Mouse (Mus musculus) olfactory bulb, adult 2 months (tissue): ENCODE measurements around the gene Epn2. TPM values are rescaled to one million over a fixed set of nuclear protein-coding genes. Genes with fewer than 3 reads are reported as not detected.

Source experiments
- H3K27ac ChIP-seq: fragments of 200-500 bp; 2 replicates; pipeline ENCODE4 v1.5.1; 2012; ENCODE audit warnings: low read depth, low read length; ENCODE audit not compliant: insufficient read depth
- H3K4me1 ChIP-seq: fragments of 200-500 bp; 2 replicates; pipeline ENCODE4 v1.6.1; 2012; ENCODE audit warnings: low read length; ENCODE audit not compliant: control insufficient read depth, insufficient read depth
- H3K4me3 ChIP-seq: fragments of 200-500 bp; 2 replicates; pipeline ENCODE4 v1.5.1; 2012; ENCODE audit warnings: mild to moderate bottlenecking, low read depth, low read length, moderate library complexity; ENCODE audit not compliant: insufficient read depth
- CTCF ChIP-seq: fragments of 200-500 bp; IDR thresholded peaks from 2 replicates; pipeline ENCODE4 v1.5.1; 2012; ENCODE audit warnings: low read depth, mild to moderate bottlenecking, low read length, moderate library complexity; ENCODE audit not compliant: insufficient read depth
- POLR2A ChIP-seq: fragments of 200-500 bp; IDR thresholded peaks from 2 replicates; pipeline ENCODE4 v1.6.1; 2012; ENCODE audit warnings: mild to moderate bottlenecking, low read depth, low read length, moderate library complexity; ENCODE audit not compliant: insufficient read depth
- WGBS: fragments of 180-500 bp; shearing (Covaris S2); methylation state at CpG from one replicate; pipeline ENCODE4 v1.1.7; 2018; 5-methylcytosine and 5-hydroxymethylcytosine counted together
- polyA plus RNA-seq: library from polyadenylated mRNA; stranded (reverse); fragments of >200 nt; gene quantifications from 2 replicates; pipeline ENCODE4 v1.2.4, GENCODE M21; 2012; ENCODE audit warnings: low replicate concordance; ENCODE audit not compliant: missing spikeins, insufficient read depth, insufficient read length

Epn2 gene
- polyA plus RNA-seq, 1 experiment: not detected

DNA sequence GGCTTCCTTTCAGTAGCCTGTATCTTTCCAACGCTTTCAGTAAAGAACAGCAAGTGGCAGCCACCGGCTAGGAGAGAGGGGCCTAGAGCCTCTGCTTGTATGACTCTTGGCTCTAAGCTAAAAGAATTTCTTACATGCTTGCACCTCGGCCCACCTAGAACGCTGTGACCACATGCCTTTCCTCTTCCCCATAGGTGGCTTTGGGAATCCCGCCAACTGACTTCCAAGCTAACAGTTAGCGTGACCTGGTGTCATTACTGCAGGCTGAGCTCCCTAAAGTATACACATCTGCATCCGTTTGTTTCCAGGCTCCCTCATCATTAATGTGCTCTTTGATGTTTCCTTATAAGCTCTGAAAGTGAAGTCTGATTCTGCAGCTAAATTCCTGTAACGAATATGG is 75.6 kb downstream of the Epn2 start:
- Histone ChIP-seq H3K4me1 (peaks cover 6% of the 10 kb centered on the region), H3K27ac (0 out of 2 replicates have a peak overlapping the region, but pooled peaks have one; percentile 92), H3K4me3 (no peak overlapping the region)
- no peak for TF ChIP-seq POLR2A
- no peak for TF ChIP-seq CTCF
- 71% methylated on average over 8 of the region's 8 CpGs for WGBS

DNA sequence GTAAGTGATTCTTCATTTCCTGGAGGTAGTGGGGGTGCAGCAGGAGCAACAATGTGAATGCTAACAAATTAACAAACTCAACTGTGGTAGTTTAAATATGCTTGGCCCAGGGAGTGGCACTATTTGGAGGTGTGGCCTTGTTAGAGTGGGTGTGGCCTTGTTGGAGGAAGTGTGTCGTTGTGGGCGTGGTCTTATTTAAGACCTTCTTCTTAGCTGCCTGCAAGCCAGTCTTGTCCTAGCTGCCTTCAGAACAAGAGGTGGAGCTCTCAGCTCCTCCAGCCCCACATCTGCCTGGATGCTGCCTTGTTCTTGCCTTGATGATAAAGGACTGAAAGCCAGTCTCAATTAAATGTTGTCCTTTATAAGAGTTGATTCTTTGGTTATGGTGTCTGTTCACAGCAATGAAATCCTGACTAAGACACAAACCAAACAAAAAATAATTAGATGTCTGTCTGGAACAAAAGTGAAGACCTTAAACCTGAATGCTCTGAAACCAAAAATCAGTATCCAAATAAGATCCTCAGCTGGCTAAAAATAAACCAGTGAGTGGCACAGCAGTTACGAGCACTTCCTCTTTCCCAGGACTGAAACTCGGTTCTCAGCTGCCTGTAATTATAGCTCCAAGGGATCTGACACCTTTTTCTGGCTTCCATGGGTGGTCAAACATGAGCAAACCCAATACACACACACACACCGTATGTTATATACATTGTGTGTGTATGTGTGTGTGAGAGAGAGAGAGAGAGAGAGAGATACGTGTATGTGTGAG is 80.6 kb downstream of the Epn2 start:
- H3K4me3 ChIP-seq: no peak overlapping the region
- TF ChIP-seq POLR2A (no peak), CTCF (no peak)
- H3K4me1 ChIP-seq: peaks cover 3% of the 10 kb centered on the region; the same call in 1 of the 2 replicates
- WGBS: 43% methylated on average over 6 of the region's 6 CpGs
- H3K27ac ChIP-seq: peak overlapping the region; percentile 55; the same call in 1 of the 2 replicates

DNA sequence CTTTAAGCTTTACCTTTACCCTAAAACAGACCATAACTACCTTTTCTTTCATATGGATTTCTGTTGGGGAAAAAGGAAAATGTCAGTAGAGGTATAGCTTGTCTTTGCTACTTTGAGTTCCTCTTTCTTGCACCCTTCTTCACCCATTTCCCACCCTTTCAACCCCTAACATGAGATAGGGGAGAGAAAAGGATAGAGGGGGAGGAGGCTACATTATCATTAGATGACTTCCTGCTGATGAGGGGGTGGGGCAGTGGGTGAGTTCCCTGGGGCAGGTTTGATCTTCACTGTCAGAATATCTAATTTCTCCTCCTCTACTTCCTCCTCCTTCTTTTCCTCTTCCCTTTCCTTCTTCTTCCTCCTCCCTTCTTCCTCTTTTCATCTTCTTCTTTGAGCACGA is 82.0 kb downstream of the Epn2 start:
- TF ChIP-seq CTCF: no peak
- no peak for TF ChIP-seq POLR2A
- WGBS: 76% methylated on average over 1 of the region's 1 CpGs
- Histone ChIP-seq H3K27ac (no peak overlapping the region), H3K4me1 (peaks cover 3% of the 10 kb centered on the region; the same call in 1 of the 2 replicates), H3K4me3 (no peak overlapping the region)

- TF ChIP-seq POLR2A: no peak
- no peak for TF ChIP-seq CTCF
- 61% methylated on average over 2 of the region's 2 CpGs for WGBS
- no peak overlapping the region for H3K27ac ChIP-seq
- H3K4me1 ChIP-seq: peaks cover 10% of the 10 kb centered on the region
- no peak overlapping the region for H3K4me3 ChIP-seq
Observed at GRCm38 (mm10) chr11:61495528-61495927, 84.0 kb downstream of the Epn2 start.

GRCm38 (mm10) chr11:61494129-61494997 is 85.1 kb downstream of the Epn2 start, which contains the start of gene Mapk7:
Gene Mapk7, minus strand, starts transcription at chr11:61494406.
- Histone ChIP-seq H3K27ac (peak within 1 kb of the TSS; percentile 48; the same call in 1 of the 2 replicates), H3K4me3 (peak within 1 kb of the TSS; percentile 80), H3K4me1 (peaks cover 10% of the 10 kb centered on the region)
- WGBS: under 1% methylated on average over 62 of the region's 62 CpGs
- TF ChIP-seq POLR2A (peak; percentile 49; the same call in 1 of the 2 replicates), CTCF (no peak)

DNA sequence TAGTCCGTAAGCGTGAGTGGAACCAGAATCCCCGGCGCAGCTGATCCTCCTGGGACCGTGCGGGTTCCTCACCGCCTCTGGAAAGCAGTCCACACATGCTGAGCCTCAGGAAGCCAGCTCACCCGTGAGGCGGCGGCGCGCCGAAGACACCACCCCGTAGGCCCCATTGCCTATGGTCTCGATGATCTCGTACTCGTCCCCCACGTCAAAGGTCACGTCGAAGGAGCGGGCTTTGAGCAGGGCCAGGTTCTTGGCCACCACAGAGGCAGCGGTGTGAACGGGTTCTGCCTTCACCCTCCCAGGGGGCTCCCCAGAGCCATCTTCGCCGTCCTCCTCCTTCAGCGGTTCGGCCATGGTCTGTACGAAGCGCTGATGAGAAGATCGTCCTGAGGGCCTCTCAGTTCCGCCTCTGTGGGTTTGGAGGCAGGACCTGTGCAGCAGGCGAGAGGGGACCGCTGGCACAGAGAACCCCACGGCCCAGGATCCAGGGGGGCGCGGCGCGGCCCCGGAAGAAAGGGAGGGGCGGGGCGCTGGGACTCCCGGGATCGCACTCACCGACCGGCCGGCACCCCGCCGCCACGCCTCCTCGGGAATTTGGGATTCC is 85.9 kb downstream of the Epn2 start:
- WGBS: under 1% methylated on average over 50 of the region's 50 CpGs
- peaks cover 8% of the 10 kb centered on the region for H3K4me1 ChIP-seq
- TF ChIP-seq POLR2A (no peak), CTCF (no peak)
- no peak overlapping the region for H3K27ac ChIP-seq
- peak overlapping the region; percentile 80 for H3K4me3 ChIP-seq

GRCm38 (mm10) chr11:61492749-61493401 is 86.6 kb downstream of the Epn2 start:
- no peak overlapping the region for H3K27ac ChIP-seq
- H3K4me3 ChIP-seq: no peak overlapping the region
- no peak for TF ChIP-seq CTCF
- peaks cover 7% of the 10 kb centered on the region for H3K4me1 ChIP-seq
- WGBS: 67% methylated on average over 12 of the region's 12 CpGs

GRCm38 (mm10) chr11:61490944-61491520 is 88.5 kb downstream of the Epn2 start:
- WGBS: 82% methylated on average over 22 of the region's 22 CpGs
- Histone ChIP-seq H3K4me1 (peaks cover 12% of the 10 kb centered on the region), H3K4me3 (no peak overlapping the region), H3K27ac (no peak overlapping the region)
- TF ChIP-seq CTCF (no peak), POLR2A (no peak)
